Mouse (Mus musculus) 416B (cell line): ENCODE measurements around the gene Mup21.
"Not testable (repeated sequence)": the region's sequence is repeated elsewhere in the genome, so short reads cannot be mapped to it uniquely, and the experiment has no call there.

Source experiments
- DNase-seq: peaks from one replicate; pipeline ENCODE4 v3.0.0; 2011; ENCODE audit warnings: low read depth

The Mup21 gene

DNA sequence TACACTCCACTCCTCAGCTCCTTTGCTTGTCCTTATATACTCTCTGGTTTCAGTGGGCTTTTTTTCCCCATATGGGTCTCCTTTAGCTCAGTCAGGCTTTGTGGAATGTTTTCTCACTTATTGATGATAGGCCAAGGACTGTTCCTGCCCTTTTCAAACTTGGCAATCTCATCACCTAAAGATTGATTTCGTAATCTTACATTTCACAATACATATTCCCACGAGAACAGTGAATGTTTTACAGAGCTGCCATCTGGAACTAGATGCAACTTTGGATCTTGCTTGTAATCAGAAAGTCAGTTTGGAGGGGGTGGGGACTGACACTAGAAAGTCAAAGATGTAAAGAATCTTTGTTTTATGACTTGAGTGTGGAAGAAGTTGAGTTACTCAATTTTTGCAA lies at the start of gene Mup21:
TSS of gene Mup21 (minus strand) at position 53 of the 400 bp plus-strand sequence.
- no peak for DNase-seq

- DNase-seq: peak; percentile 67
Measured at GRCm38 (mm10) chr4:62199923-62200529, 49.4 kb upstream of the Mup21 start.

DNA sequence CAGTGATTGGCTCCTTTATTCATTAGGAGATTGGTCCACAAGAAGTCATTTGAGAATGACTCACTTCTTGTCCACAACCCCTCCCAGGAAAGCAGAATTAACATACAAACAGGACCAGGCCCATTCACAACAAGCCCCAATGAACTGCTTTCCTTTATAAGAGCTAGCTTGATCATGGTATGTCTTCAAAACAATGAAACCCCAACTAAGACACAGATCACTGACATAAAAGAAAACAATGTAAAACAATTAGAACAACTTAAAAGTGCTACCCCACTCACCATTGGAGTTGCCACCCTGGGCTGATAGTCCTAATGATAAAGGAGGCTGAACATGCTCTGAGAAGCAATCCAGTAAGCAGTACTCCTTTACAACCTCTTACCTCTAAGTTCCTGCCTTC lies 38.1 kb upstream of the Mup21 start:
- no peak for DNase-seq

DNA sequence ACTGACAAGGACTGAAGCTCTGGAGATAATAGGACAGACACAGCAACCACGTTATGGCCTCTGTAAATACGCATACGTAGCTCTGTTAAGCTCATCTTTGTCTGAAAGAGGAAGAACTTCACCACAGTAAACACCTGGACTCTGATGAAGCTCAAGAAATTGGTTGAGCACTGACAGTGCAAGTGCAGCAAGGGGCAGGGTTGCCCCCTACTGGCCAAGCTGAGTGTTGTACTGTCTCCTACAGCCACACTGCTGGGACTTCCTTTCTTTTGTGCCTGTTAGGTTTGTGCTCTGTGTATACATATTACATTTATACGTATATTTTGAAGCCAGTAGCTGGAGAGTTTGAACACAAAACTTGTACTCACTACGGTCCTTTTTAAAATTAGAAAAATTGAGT lies 26.6 kb upstream of the Mup21 start:
- DNase-seq: peak; percentile 37

- DNase-seq: no peak
Measured at GRCm38 (mm10) chr4:62174471-62174870, 23.8 kb upstream of the Mup21 start.

- DNase-seq: not testable (repeated sequence)
Measured at GRCm38 (mm10) chr4:62167636-62168035, 17.0 kb upstream of the Mup21 start.

DNA sequence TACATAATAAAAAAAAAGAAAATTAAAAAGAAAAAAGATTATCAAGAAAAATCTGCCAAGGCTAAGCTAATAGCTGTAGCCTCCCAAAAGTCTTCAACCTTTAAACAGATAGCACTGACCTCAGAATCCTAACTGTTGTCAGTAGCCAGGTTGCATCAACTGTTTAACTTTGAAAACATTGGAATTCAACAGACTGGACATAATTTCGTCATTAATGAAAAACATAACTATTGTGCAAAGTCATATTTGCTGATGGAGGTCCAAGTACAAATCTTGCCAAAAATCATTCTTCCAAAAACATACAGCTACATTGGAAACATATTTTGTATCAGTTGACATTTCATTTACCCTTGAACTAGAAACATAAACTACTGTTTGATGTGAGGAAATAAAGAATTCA lies 7.7 kb upstream of the Mup21 start:
- no peak for DNase-seq

DNA sequence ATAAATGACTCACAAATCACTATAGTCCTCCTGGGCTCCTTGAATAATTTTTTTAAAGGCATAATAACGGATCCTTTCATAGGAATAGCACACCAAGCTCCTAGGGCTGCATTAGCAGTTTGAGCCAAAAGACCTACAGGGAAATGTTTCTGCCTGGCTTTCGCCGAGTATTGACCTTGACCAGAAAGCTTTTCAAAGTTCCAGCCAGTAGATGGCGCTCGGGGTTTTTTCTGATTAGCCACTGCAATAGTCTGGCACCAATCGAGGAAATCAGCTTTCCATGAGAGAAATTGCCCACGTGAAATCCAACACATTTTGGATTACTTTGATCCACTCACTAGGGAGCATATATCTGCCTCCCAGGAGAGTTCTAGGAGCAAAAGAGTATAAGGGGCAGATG lies 17.0 kb downstream of the Mup21 start:
- peak; percentile 62 for DNase-seq

DNA sequence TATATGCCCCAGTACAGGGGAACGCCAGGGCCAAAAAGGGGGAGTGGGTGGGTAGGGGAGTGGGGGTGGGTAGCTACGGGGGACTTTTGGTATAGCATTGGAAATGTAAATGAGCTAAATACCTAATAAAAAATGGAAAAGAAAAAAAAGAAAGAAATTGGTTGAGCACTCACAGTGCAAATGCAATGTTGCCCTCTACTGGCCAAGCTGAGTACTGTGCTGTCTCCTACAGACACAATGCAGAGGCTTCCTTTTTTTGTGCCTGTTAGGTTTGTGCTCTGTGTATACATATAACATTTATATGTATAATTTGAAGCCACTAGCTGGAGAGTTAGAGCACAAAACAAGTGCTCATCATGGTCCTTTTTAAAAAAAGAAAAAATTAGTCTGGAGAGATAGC lies 47.3 kb downstream of the Mup21 start:
- peak; percentile 51 for DNase-seq
